Mouse (Mus musculus) ES-E14 (cell line): ENCODE data around the gene Olfr1054.

Experiments used
- MAFK ChIP-seq: IDR thresholded peaks from 2 replicates; pipeline ENCODE4 v1.6.1; 2014; ENCODE audit warnings: mild to moderate bottlenecking, low read depth, low read length, inconsistent platforms; ENCODE audit not compliant: insufficient read depth
- ZC3H11A ChIP-seq: IDR thresholded peaks from 2 replicates; pipeline ENCODE4 v1.6.1; 2012; ENCODE audit warnings: low read depth, mild to moderate bottlenecking, inconsistent platforms, low read length, borderline replicate concordance

DNA sequence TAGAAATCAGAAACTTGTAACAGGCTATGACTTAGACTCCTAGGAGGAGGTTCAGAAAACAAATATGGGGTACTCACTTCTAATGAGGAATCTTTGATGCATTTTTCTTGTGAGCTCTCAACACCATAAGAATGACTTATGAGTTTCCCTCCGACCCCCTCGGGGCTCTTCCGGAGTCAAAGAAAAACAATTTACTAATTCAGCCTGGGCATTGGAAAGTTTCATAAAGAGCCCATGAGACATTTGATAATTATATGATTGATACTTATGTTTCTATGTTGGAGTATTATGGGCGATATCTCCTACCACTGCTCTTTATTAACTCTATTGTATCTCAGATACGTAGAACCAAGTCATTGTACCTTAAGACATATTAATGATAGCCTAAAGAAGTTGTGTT lies 15.0 kb upstream of the Olfr1054 start, which contains the start of gene Olfr1055:
- no peak for TF ChIP-seq ZC3H11A
- TF ChIP-seq MAFK, result no peak
